Mouse (Mus musculus) megakaryocyte, embryonic 14.5 days (primary cell): ENCODE results near the gene Igfbp2.

ENCODE experiments used
- FLI1 ChIP-seq: IDR thresholded peaks from 2 replicates; pipeline ENCODE4 v1.6.1; 2012; ENCODE audit warnings: low read length, inconsistent platforms, mixed read lengths
- GATA1 ChIP-seq: IDR thresholded peaks from 3 replicates; pipeline ENCODE4 v1.6.1; 2012; ENCODE audit warnings: mixed read lengths, low read length, inconsistent platforms, borderline replicate concordance

GRCm38 (mm10) chr1:72805037-72805436 lies 19.3 kb upstream of the Igfbp2 start:
- TF ChIP-seq FLI1 (no peak), GATA1 (no peak)
